Mouse (Mus musculus): ENCODE data around the gene Smurf1. TPM values are rescaled to one million over a fixed set of nuclear protein-coding genes. Genes with fewer than 3 reads are reported as not detected.

Gene Smurf1
- polyA plus RNA-seq (2015; fragmentation: Nextera tagmentation; extraction: Ambion mirVana), result 14.3 and 14.4 TPM in 2 replicates

GRCm38 (mm10) chr5:144965639-144966351 is at the start of gene Smurf1:
Smurf1 (minus strand) TSS chr5:144965847.
- H3K4me1 ChIP-seq, result peaks cover 38% of the 10 kb centered on the region
- no peaks in the 10 kb centered on the region for H3K27me3 ChIP-seq (replicated peaks)
- WGBS, result under 1% methylated on average over 54 of the region's 89 CpGs
- H3K36me3 ChIP-seq, result no peaks in the 10 kb centered on the region
- peak within 1 kb of the TSS; percentile 93 for H3K9ac ChIP-seq
- no peaks in the 10 kb centered on the region for H3K9me3 ChIP-seq
- H3K27ac ChIP-seq, result peak within 1 kb of the TSS; percentile 94
- ATAC-seq (ENCODE audit: insufficient read depth, low FRiP score, low read depth), result peak; percentile 70
- H3K4me2 ChIP-seq, result peak within 1 kb of the TSS; percentile 78
- H3K4me3 ChIP-seq (replicated peaks), result peak within 1 kb of the TSS; percentile 91

GRCm38 (mm10) chr5:145014278-145014677 is 48.6 kb upstream of the Smurf1 start:
- Histone ChIP-seq H3K4me3 (replicated peaks) (no peak overlapping the region), H3K27ac (no peak overlapping the region), H3K4me1 (no peaks in the 10 kb centered on the region), H3K36me3 (no peaks in the 10 kb centered on the region), H3K9me3 (no peaks in the 10 kb centered on the region), H3K27me3 (replicated peaks) (no peaks in the 10 kb centered on the region), H3K9ac (no peak overlapping the region), H3K4me2 (no peak overlapping the region)
- no peak for ATAC-seq (ENCODE audit: insufficient read depth, low FRiP score, low read depth)
- WGBS, result 56% methylated on average over 1 of the region's 1 CpGs

GRCm38 (mm10) chr5:145008878-145009659 is 43.4 kb upstream of the Smurf1 start:
- H3K4me1 ChIP-seq, result no peaks in the 10 kb centered on the region
- no peaks in the 10 kb centered on the region for H3K36me3 ChIP-seq
- ATAC-seq (ENCODE audit: insufficient read depth, low FRiP score, low read depth), result no peak
- WGBS, result 82% methylated on average over 15 of the region's 15 CpGs
- H3K27ac ChIP-seq, result no peak overlapping the region
- no peak overlapping the region for H3K4me3 ChIP-seq (replicated peaks)
- no peaks in the 10 kb centered on the region for H3K9me3 ChIP-seq
- H3K9ac ChIP-seq, result no peak overlapping the region
- no peak overlapping the region for H3K4me2 ChIP-seq
- H3K27me3 ChIP-seq (replicated peaks), result no peaks in the 10 kb centered on the region

GRCm38 (mm10) chr5:145005596-145005995 is 39.9 kb upstream of the Smurf1 start:
- WGBS, result 74% methylated on average over 6 of the region's 6 CpGs
- Histone ChIP-seq H3K4me3 (replicated peaks) (no peak overlapping the region), H3K9me3 (no peaks in the 10 kb centered on the region), H3K27me3 (replicated peaks) (no peaks in the 10 kb centered on the region), H3K27ac (no peak overlapping the region), H3K36me3 (no peaks in the 10 kb centered on the region), H3K4me1 (no peaks in the 10 kb centered on the region), H3K9ac (no peak overlapping the region), H3K4me2 (no peak overlapping the region)
- ATAC-seq (ENCODE audit: insufficient read depth, low FRiP score, low read depth), result no peak

- peak; percentile 52; the same call in 1 of the 2 replicates for ATAC-seq (ENCODE audit: insufficient read depth, low FRiP score, low read depth)
- no peaks in the 10 kb centered on the region for H3K9me3 ChIP-seq
These were observed 38.8 kb upstream of the Smurf1 start for GRCm38 (mm10) chr5:145004495-145004894.

GRCm38 (mm10) chr5:145003362-145003761 is 37.7 kb upstream of the Smurf1 start:
- Histone ChIP-seq H3K4me1 (no peaks in the 10 kb centered on the region), H3K9me3 (no peaks in the 10 kb centered on the region), H3K27ac (no peak overlapping the region), H3K4me2 (no peak overlapping the region), H3K27me3 (replicated peaks) (no peaks in the 10 kb centered on the region), H3K9ac (no peak overlapping the region), H3K36me3 (no peaks in the 10 kb centered on the region), H3K4me3 (replicated peaks) (no peak overlapping the region)
- no peak for ATAC-seq (ENCODE audit: insufficient read depth, low FRiP score, low read depth)
- 89% methylated on average over 3 of the region's 3 CpGs for WGBS

More at GRCm38 (mm10) chr5:145004495-145004894, 38.8 kb upstream of the Smurf1 start:
- WGBS, result 69% methylated on average over 9 of the region's 9 CpGs
- H3K4me3 ChIP-seq (replicated peaks), result no peak overlapping the region
- H3K4me1 ChIP-seq, result no peaks in the 10 kb centered on the region
- no peak overlapping the region for H3K9ac ChIP-seq
- no peak overlapping the region for H3K4me2 ChIP-seq
- no peaks in the 10 kb centered on the region for H3K27me3 ChIP-seq (replicated peaks)
- no peaks in the 10 kb centered on the region for H3K36me3 ChIP-seq
- H3K27ac ChIP-seq, result no peak overlapping the region

GRCm38 (mm10) chr5:144998491-144998890 is 32.8 kb upstream of the Smurf1 start:
- Histone ChIP-seq H3K4me2 (no peak overlapping the region), H3K27me3 (replicated peaks) (no peaks in the 10 kb centered on the region), H3K9ac (no peak overlapping the region), H3K36me3 (no peaks in the 10 kb centered on the region), H3K27ac (no peak overlapping the region), H3K9me3 (no peaks in the 10 kb centered on the region), H3K4me3 (replicated peaks) (no peak overlapping the region), H3K4me1 (no peaks in the 10 kb centered on the region)
- no peak for ATAC-seq (ENCODE audit: insufficient read depth, low FRiP score, low read depth)
- WGBS, result 26% methylated on average over 2 of the region's 2 CpGs

- Histone ChIP-seq H3K9ac (no peak overlapping the region), H3K4me1 (no peaks in the 10 kb centered on the region), H3K9me3 (no peaks in the 10 kb centered on the region), H3K27me3 (replicated peaks) (no peaks in the 10 kb centered on the region), H3K4me2 (no peak overlapping the region), H3K36me3 (no peaks in the 10 kb centered on the region), H3K4me3 (replicated peaks) (no peak overlapping the region), H3K27ac (no peak overlapping the region)
- no peak for ATAC-seq (ENCODE audit: insufficient read depth, low FRiP score, low read depth)
- WGBS, result 70% methylated on average over 5 of the region's 5 CpGs
These were observed 24.8 kb upstream of the Smurf1 start for GRCm38 (mm10) chr5:144990481-144990880.

GRCm38 (mm10) chr5:144990051-144990450 is 24.4 kb upstream of the Smurf1 start:
- Histone ChIP-seq H3K4me3 (replicated peaks) (no peak overlapping the region), H3K9me3 (no peaks in the 10 kb centered on the region), H3K4me2 (no peak overlapping the region), H3K27ac (no peak overlapping the region), H3K27me3 (replicated peaks) (no peaks in the 10 kb centered on the region), H3K36me3 (no peaks in the 10 kb centered on the region), H3K4me1 (no peaks in the 10 kb centered on the region), H3K9ac (no peak overlapping the region)
- no peak for ATAC-seq (ENCODE audit: insufficient read depth, low FRiP score, low read depth)
- WGBS, result 54% methylated on average over 2 of the region's 2 CpGs

GRCm38 (mm10) chr5:144989061-144989405 is 23.4 kb upstream of the Smurf1 start:
- Histone ChIP-seq H3K4me3 (replicated peaks) (no peak overlapping the region), H3K4me1 (no peaks in the 10 kb centered on the region), H3K27me3 (replicated peaks) (no peaks in the 10 kb centered on the region), H3K9me3 (no peaks in the 10 kb centered on the region), H3K36me3 (no peaks in the 10 kb centered on the region), H3K9ac (no peak overlapping the region), H3K27ac (no peak overlapping the region), H3K4me2 (no peak overlapping the region)
- ATAC-seq (ENCODE audit: insufficient read depth, low FRiP score, low read depth), result no peak
- 77% methylated on average over 4 of the region's 4 CpGs for WGBS

- ATAC-seq (ENCODE audit: insufficient read depth, low FRiP score, low read depth), result peak; percentile 70
- Histone ChIP-seq H3K4me1 (no peaks in the 10 kb centered on the region), H3K4me3 (replicated peaks) (no peak overlapping the region), H3K4me2 (no peak overlapping the region), H3K9ac (no peak overlapping the region), H3K27me3 (replicated peaks) (no peaks in the 10 kb centered on the region), H3K27ac (no peak overlapping the region), H3K9me3 (no peaks in the 10 kb centered on the region), H3K36me3 (no peaks in the 10 kb centered on the region)
- WGBS, result 43% methylated on average over 9 of the region's 9 CpGs
These were observed 22.9 kb upstream of the Smurf1 start for GRCm38 (mm10) chr5:144988340-144989060.

GRCm38 (mm10) chr5:144987561-144987960 is 21.9 kb upstream of the Smurf1 start:
- Histone ChIP-seq H3K4me1 (no peaks in the 10 kb centered on the region), H3K4me2 (no peak overlapping the region), H3K4me3 (replicated peaks) (no peak overlapping the region), H3K27me3 (replicated peaks) (no peaks in the 10 kb centered on the region), H3K9ac (no peak overlapping the region), H3K27ac (no peak overlapping the region), H3K36me3 (no peaks in the 10 kb centered on the region), H3K9me3 (no peaks in the 10 kb centered on the region)
- ATAC-seq (ENCODE audit: insufficient read depth, low FRiP score, low read depth), result no peak
- 89% methylated on average over 13 of the region's 13 CpGs for WGBS
